Mouse (Mus musculus) brown adipose tissue, adult 24 weeks (tissue): ENCODE results near the gene Rtl1. TPM values are rescaled to one million over a fixed set of nuclear protein-coding genes. Genes with fewer than 3 reads are reported as not detected.

Source experiments
- H3K27ac ChIP-seq: fragments of 200-500 bp; replicated peaks from 2 replicates; pipeline ENCODE4 v1.5.1; 2012; ENCODE audit warnings: low read depth, mild to moderate bottlenecking, low read length
- H3K4me1 ChIP-seq: fragments of 200-500 bp; 2 replicates; pipeline ENCODE4 v1.6.1; 2012; ENCODE audit warnings: low read length, mixed read lengths; ENCODE audit not compliant: control insufficient read depth, insufficient read depth, insufficient read length
- H3K4me3 ChIP-seq: fragments of 200-500 bp; 2 replicates; pipeline ENCODE4 v1.5.1; 2012; ENCODE audit warnings: low read depth, mild to moderate bottlenecking, low read length, moderate library complexity; ENCODE audit not compliant: insufficient read depth
- polyA plus RNA-seq: library from polyadenylated mRNA; stranded (reverse); fragments of >200 nt; gene quantifications from 2 replicates; pipeline ENCODE4 v1.2.4, GENCODE M21; 2012; ENCODE audit not compliant: missing spikeins, insufficient read depth, insufficient read length

Rtl1 gene
- polyA plus RNA-seq, 1 experiment: not detected

DNA sequence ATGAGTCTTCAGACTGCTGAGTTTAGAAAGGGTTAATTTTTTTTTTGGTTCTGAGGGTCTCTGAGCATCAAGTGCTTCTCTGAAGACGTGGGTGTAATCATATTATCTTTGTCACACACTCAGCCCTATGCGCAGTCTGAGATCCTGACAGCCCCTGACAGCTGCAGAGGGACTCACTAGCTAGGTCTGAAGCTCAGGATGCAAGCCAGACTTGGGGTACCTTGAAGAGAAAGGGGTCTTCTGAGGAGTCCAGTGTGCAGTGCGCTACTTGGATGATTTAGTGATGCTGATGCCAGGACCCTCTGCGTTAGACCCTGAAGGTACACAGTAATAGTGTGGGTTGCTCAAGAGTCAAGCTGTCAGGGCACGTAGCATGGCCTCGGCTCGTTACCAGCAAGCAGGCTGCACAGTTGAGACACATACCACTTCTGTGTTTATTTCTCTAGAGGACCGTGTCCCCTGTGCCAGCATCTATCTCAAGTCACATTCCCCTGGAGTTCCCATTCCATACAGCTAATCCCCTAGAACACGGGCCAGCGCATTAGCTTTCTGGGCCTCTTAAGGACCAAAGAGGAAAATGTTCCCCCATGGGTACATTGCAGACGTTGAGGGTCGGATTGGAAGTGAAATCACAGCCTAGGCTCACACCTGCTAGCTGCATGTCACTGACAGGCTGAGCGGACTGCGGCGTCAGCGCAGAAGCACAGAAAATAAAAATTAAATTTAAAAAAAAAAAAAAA, 5.0 kb upstream of the Rtl1 start:
- H3K4me1 ChIP-seq: no peaks in the 10 kb centered on the region
- no peak overlapping the region for H3K27ac ChIP-seq
- no peak overlapping the region for H3K4me3 ChIP-seq

DNA sequence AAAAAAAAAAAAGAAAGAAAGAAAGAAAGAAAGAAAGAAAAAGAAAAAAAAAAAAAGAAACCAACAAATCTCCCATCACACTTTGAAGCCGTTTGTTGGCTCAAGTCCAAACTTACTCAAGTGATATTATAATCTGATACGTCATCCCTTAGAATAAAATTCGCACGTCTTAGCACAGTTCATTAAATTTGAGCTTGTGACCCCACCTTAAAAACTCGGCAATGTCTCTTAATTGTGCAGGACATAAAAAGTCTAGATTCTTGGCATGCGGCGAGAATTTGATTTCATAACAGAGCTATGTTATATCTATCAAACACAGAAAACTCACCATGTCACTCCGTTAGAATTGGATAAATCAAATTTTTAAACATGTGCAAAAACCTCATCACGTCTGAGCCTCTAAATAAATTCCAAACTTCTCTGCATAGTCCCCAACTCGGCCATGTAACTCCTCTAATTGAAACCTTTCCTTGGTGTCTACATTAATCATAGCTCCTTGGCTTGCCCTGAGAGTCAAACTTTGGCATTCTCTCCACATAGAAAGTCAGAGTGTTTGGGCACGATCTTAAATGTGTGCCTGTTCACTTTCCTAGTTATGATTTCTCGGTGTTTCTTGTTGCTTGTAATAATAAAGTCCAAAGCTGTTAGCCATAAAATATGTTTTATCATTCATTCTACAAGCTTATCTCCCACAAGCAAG, 1.4 kb downstream of the Rtl1 start:
- H3K4me3 ChIP-seq: no peak overlapping the region
- H3K4me1 ChIP-seq: no peaks in the 10 kb centered on the region

DNA sequence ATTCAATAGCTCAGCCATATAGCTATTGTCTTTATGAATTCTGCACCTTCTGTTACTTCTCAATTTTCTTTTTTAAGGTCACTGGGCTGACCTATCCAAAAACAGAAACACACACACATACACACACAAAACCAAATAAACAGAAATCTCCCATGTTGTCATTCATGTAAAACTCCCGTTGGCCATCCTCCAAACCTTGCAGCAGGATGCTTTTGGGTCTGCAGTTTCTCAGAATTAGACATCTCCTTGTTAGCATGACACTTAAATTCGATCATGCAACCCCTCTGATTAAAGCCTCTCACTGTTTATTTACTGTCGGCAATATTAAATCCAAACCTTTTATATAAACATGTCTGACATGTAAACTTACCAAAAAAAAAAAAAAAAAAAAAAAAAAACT, 3.4 kb downstream of the Rtl1 start:
- Histone ChIP-seq H3K4me3 (no peak overlapping the region), H3K4me1 (no peaks in the 10 kb centered on the region), H3K27ac (no peak overlapping the region)

More for the DNA sequence above, 1.4 kb downstream of the Rtl1 start:
- no peak overlapping the region for H3K27ac ChIP-seq

DNA sequence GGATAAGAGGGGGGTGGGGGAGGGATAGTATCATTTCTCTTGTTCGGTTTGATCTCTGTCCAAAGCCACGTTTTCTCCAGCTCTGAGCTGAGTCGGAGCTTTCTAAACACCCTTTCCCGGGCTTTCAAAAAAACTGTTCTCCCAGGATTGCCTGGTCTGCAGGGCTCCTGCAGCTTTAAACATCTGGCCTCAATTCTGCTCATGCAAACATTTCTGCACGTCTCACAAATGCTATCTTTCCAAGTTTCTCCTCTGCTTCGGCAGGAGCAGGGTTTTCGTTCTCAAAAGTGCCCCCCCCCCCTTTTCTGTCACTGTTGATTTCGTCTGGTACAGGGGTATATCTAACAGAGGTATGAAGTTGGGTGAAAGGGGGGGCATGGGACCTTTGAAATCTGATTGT, 3.9 kb downstream of the Rtl1 start:
- peak overlapping the region; percentile 25 for H3K4me3 ChIP-seq
- no peaks in the 10 kb centered on the region for H3K4me1 ChIP-seq
- no peak overlapping the region for H3K27ac ChIP-seq

DNA sequence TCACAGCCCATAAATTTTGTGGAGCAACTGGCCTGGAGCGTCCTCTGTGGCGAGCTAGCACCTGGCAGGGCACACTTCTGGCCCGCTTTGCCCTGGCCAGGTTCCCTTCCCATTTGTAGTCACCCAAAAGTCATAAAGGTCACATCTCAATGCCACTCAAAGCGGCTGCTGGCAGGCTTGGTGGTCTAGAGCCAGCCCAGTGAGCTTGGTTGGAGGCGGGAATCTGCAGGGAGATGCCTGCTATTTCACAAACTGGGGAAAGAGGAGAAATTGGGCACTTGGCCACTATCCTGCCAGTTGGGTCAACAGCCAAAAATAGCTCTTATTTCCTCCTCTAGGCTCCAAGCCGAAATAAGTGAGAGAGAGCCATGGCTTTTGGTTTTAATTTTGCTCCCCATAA, 4.4 kb downstream of the Rtl1 start:
- Histone ChIP-seq H3K4me1 (no peaks in the 10 kb centered on the region), H3K27ac (no peak overlapping the region), H3K4me3 (peak overlapping the region; percentile 25)

DNA sequence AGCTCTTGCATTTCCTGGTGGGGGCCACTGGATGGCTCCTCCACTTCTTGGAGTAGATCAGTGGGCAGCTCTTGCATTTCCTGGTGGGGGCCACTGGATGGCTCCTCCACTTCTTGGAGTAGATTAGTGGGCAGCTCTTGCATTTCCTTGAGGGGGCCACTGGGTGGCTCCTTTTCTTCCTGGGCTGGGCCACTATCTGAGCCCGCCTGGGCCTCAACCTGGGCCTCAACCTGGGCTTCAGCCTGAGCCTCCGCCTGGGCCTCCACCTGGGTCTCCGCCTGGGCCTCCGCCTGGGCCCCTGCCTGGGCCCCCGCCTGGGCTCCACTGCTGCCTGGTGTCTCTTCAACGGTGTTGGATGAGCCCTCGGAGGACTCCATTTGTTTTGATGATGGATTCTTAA, 5.2 kb downstream of the Rtl1 start:
- Histone ChIP-seq H3K27ac (no peak overlapping the region), H3K4me1 (no peaks in the 10 kb centered on the region), H3K4me3 (no peak overlapping the region)

DNA sequence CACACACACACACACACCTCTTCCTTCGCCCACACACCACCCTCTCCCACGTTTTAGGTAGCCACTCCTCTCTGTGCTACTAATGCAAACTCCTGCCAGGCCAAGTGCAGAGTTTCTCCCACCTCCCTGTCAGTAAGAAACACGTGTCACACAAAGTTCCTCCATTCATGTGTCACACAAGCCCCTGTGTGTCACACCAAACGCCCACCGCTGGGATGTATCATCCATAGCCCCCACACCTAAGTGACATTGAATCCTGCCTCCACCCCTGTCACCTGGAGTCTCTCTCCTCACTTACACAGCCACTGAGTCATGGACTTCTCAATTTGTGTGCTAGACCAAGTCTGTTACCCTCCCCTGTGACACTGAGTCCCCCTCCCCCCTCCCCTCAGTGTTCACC, 17.9 kb downstream of the Rtl1 start:
- H3K27ac ChIP-seq: no peak overlapping the region
- H3K4me3 ChIP-seq: no peak overlapping the region
- no peaks in the 10 kb centered on the region for H3K4me1 ChIP-seq

DNA sequence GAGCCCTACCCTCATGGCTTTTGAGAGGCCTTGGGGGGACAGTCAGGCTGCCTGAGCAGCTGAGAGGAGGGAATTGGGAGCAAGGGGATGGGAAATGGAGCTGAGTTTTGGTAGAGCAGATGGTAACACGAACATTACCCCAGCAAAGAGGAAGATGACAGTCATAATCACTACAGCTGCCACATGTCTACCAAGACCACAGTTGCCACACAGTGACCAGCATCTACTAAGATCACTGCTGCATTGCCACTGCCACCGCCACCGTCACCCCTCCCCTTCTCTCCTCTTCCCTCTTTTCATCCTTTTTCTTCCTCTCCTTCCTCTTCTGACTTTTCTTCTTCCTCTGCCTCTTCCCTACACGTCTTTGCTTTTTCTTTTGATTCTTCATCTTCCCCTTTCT, 27.9 kb downstream of the Rtl1 start:
- Histone ChIP-seq H3K4me3 (no peak overlapping the region), H3K4me1 (no peaks in the 10 kb centered on the region), H3K27ac (no peak overlapping the region)

DNA sequence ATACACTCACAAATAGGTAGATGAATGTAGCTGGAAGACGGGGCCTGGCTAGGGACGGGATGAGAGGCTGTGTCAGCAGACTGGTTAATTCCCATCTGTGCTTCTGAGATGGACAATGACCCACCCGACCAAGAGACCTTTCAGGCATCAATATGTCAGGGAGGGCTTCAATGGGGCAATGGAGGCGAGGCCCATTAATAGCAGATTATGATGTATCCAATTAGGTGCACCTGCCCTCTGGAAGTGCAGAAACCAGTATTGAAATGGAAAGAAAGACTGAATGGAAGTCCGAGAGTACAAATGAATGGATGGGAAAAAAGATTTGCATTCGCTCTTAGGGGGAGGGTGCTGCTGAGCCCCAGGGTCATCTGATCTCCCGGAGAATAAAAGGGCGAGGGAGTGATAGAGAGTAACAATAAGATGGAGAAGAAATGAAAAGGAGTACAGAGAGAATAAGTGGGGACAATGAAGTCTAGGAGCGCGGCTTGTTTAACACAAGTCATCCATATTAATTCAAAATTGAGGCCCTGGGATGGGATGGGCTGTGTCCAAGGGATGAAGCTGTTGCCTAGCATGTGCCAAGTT, 39.9 kb downstream of the Rtl1 start:
- Histone ChIP-seq H3K4me3 (no peak overlapping the region), H3K27ac (no peak overlapping the region), H3K4me1 (no peaks in the 10 kb centered on the region)

DNA sequence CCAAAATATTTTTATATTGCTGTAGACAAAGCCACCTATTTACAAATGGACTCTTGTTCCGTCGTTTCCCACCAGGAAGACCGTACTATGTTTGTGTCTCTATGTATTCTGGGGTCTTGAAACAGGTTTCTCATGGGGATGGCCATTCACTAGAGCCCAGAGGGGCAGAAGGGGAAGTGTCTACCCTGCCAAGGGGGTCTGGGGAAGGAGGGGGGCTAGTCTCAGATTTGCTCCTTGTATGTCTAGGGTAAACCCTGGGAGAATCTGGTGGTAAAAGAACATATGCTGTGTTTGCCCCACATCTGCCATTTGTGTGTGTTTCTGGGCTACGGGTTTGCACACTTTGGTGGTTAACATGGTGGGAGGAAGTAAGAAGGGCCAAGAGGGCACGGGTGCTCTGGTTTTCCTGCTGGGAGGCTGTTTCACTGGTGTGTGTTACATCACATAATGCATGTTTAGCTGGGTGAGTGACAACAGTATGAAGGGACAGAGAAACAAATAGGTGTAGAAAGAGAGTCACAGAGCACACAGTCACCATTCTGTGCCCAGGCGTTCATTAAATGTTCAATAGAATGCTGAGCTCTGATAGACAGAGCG, 41.1 kb downstream of the Rtl1 start:
- Histone ChIP-seq H3K4me3 (no peak overlapping the region), H3K4me1 (no peaks in the 10 kb centered on the region), H3K27ac (no peak overlapping the region)

DNA sequence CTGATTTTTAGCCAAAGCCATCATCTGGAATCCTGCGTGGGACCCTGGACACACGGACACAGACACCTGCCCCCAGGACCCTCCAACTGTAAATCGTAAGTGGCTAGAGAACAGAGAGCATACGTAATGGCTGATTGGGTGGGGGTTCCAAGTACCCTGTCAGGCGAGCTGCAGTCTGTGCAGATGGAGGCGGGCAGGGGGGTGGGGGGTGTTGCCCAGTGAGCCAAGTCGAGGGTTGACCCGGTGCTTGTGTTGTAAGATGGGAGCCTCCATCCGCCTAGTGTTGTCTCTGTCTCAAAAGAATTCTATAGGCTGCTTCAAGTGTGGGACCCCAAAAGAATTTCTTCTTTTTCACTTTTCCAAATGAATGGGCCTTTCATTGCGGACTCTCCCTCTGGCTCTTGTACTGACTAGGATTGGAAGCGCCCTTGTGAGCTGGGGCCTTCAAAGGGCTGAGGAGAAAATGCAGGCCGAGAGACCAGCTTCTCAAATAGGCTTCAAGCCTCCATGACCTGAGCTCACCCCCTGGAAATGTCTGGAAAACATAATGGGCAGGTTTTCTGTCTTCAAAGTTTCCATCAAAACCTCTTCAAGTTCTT, 41.8 kb downstream of the Rtl1 start:
- H3K27ac ChIP-seq: no peak overlapping the region
- H3K4me3 ChIP-seq: no peak overlapping the region
- no peaks in the 10 kb centered on the region for H3K4me1 ChIP-seq

DNA sequence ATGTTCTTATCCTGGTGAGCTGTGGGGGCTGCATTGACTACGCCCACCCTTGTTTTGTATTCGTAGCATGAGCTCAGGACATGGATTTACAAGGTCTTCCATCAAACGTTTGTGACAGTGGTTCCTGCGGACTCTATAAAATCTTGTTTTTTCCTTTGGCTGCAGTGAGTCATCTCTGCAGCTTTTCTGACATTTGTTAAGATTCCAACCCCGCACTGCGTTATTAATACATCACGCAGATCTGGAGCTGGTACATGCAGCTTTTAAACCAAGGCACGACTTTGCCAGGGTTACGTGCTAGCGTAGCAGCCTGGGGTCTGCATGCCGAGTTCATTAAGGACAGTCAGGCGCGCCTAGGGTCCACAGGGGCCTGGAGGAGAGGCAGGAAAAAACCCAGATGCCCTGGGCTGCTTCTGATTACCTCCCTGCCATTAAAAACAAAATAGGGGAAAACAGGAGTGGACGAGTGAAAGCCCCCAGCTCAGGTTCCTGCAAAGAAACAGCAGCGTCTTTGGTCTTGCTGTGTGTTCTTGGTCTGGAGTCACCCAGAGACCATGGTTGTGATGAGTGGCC, 44.2 kb downstream of the Rtl1 start:
- Histone ChIP-seq H3K4me3 (no peak overlapping the region), H3K4me1 (no peaks in the 10 kb centered on the region), H3K27ac (no peak overlapping the region)

DNA sequence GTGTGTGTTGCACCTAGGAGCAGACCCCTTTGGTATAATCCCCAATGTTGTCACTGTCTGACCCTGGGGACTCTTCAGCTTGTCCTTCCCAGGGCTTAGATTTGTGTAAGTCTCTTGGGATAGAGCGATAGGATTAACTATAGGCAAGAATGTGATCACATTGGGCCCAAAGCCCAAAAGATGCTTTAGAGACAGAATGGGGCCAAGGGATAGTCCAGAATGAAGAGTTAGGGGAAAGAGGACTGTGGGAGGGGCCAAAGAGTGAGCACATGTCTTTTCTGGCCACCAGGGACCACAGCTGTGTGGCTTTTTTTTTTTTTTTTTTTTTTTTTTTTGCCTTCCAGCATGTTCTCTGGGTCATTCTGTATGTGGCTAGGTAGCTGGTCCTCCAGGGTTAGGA, 46.6 kb downstream of the Rtl1 start:
- Histone ChIP-seq H3K4me3 (no peak overlapping the region), H3K27ac (no peak overlapping the region), H3K4me1 (no peaks in the 10 kb centered on the region)

DNA sequence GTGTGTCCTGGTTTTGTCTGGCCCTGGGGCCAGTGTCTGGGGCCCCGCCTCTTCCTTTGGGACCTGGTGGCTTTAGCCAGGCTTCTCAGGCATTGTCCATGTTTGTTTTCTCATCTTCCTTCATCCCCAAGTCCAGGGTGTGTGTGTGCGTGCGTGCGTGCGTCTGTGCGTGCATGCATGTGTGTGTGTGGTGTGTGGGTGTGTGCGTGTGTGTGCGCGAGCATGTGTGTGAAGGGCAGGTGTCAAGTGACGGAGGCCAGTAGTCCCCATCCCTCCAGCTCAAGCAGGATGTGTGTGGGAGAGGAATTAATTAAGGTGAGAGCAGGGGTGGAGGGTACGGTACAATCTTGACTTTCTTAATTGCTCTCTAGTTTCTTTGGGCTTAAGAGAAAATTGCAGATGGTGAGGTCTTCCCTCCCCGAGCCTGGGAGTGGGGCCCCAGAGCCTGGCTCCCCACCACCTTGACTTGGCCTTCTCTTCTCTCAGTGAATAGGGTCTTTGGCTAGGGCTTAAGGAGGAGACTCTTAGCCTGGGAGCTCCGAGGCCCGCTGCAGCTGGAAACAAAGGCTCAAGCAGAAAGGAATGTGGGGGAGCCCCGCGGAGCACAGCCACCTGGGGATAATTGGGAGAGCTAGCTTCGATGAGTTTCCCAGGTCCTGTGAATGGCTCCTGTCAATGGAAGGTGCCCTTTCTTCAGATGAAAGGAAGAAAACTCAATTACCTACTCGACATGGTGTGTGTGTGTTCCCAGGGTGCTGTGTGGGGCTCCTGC, 47.2 kb downstream of the Rtl1 start:
- H3K4me1 ChIP-seq: no peaks in the 10 kb centered on the region
- H3K4me3 ChIP-seq: no peak overlapping the region
- H3K27ac ChIP-seq: no peak overlapping the region
